Mouse (Mus musculus): ENCODE measurements around the gene Prkn.
A peak's percentile ranks its signal among the peaks of the same experiment; 100 is the strongest.

Prkn gene

DNA sequence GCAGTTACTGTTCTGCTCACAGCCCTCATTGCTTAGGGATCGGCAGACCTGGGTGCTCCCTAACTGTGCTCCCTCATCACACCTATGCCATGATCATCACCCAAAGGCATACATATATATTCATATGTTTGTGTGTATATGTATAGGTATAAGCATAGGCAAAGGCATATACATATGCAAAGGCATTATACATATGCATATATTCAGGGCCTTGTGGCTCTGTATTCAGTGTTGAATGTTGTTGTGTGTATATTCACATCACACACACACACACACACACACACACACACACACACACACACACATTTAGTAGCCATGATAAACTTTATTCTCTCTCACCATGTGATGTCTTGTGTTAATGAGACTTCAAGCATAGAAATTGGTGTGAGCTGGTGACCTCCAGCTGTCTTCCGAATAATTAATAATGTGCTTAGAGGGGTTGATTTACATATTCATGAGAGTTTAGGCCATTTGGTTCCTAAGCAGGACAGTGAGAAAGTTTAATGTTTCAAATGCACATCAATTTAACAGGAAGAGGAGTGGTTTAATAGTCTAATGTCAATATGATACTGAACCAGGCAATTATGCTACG lies 804.8 kb downstream of the Prkn start:
- no peak for DNase-seq (ENCODE audit: low spot score)

- no peak for DNase-seq (ENCODE audit: low spot score)
These were observed 816.2 kb downstream of the Prkn start for GRCm38 (mm10) chr17:11656397-11656796.

- DNase-seq (ENCODE audit: low spot score): no peak
These were observed 816.7 kb downstream of the Prkn start for GRCm38 (mm10) chr17:11656878-11657277.

GRCm38 (mm10) chr17:11661898-11662297 lies 821.7 kb downstream of the Prkn start:
- DNase-seq (ENCODE audit: low spot score): no peak

- no peak for DNase-seq (ENCODE audit: low spot score)
These were observed 823.3 kb downstream of the Prkn start for GRCm38 (mm10) chr17:11663437-11663836.

GRCm38 (mm10) chr17:11664610-11665345 lies 824.6 kb downstream of the Prkn start:
- peak; percentile 67 for DNase-seq (ENCODE audit: low spot score)

DNA sequence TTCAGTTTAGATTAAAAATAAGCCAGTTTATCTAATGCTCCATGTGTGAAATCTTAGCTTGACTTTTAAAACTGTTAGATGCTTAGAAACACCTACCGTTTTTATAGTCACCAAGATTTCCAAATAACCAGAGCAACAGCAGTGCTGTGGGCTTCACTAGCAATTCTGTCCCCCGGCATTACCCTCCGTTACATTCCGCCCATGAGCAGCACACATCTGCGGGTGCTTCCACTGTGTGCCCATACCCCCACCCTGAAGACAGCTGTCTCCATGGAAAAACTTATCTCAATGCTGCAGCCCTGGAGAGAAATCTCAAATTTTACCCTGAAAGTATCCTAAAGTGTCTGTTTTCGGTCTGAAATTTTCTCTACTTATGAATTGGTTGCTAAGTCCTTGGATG lies 839.5 kb downstream of the Prkn start:
- no peak for DNase-seq (ENCODE audit: low spot score)

- DNase-seq (ENCODE audit: low spot score): no peak
These were observed 840.3 kb downstream of the Prkn start for GRCm38 (mm10) chr17:11680456-11680855.

DNA sequence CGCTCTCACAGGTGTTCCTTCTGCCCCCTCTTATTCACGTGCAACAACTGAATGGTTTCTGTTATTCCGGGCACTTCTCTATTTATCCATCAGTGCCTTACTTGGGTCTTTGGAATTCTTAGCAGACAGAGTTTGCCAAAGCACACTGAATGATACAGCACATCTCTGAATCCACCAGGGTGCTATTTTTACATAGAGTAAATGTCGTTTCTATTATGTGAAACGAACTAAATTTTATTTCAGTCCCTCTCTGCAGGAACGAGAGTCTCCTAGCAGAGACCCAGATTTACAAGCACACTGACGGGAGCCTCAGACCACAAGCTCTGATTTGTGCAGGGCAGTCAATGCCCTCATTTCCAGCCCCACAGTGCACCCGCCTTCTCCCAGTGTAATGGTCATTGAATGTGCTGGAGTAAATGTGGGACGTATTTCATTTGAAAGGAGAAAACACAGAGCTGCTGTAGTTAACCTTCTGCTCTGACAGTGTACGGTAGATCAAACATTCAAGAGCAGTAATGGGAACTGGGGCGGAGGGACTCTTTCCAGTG lies 841.7 kb downstream of the Prkn start:
- DNase-seq (ENCODE audit: low spot score): no peak

- DNase-seq (ENCODE audit: low spot score): no peak
These were observed 864.8 kb downstream of the Prkn start for GRCm38 (mm10) chr17:11705005-11705404.

DNA sequence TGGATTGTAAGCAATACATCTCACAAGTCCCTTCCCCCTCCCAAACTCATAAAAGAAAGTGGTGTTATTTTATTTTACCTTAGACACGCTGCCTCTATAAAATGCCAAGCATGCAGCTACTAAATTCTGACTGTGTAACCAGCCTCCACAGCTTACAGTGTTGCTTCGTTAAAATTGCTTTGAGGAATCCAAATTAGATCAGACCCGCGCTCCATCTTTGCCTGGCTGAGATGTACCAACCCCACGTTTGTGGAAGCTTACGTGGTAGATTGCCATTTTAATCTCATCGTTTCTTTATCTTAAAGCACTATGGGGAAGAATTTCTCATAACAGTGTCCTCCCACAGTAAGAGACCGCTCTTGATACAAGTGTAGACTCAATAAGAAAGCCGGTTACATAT lies 865.6 kb downstream of the Prkn start:
- DNase-seq (ENCODE audit: low spot score): no peak

DNA sequence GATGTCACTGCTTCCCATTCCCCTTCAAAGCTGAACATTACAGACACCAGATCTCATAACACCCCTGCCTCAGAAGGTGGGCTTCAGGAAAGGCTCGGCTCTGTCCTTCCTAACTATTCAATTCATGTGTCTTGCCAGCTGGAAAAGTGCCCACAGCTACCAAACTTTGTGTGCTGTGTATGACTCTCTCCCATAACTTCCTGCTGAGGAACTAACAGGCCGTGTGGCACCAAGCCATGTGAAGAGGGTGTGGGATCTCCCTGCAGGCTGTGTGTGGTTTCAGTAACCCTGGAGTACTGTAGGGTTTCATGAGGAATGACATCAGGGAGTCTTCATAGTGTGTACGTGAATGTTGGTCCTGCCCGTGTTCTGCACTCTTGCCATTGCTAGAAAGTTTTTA lies 871.9 kb downstream of the Prkn start:
- DNase-seq (ENCODE audit: low spot score): no peak

DNA sequence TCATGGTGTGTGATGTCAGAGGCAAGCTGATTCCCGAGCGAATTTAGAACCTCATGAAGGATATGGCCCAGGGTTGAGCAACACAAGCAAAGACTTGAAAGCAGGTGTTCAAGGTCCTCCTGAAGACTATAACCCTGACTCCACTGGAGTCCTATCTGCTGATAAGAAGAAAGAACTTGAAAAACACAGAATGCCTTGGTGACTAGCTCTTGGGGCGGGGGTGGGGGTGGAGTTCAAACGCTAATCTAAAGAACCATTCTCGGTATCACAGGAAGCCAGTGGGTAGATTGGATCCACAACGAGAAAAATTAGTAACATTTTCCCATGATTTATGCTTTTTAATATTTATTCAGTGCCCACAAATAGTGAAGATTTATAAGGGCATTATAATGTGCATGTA lies 879.6 kb downstream of the Prkn start:
- DNase-seq (ENCODE audit: low spot score): no peak

- no peak for DNase-seq (ENCODE audit: low spot score)
These were observed 881.7 kb downstream of the Prkn start for GRCm38 (mm10) chr17:11721906-11722305.

- DNase-seq (ENCODE audit: low spot score): no peak
These were observed 882.3 kb downstream of the Prkn start for GRCm38 (mm10) chr17:11722478-11722877.

- DNase-seq (ENCODE audit: low spot score): no peak
These were observed 884.0 kb downstream of the Prkn start for GRCm38 (mm10) chr17:11724135-11724534.

- no peak for DNase-seq (ENCODE audit: low spot score)
These were observed 886.9 kb downstream of the Prkn start for GRCm38 (mm10) chr17:11727101-11727500.

GRCm38 (mm10) chr17:11728294-11728693 lies 888.1 kb downstream of the Prkn start:
- DNase-seq (ENCODE audit: low spot score): no peak

DNA sequence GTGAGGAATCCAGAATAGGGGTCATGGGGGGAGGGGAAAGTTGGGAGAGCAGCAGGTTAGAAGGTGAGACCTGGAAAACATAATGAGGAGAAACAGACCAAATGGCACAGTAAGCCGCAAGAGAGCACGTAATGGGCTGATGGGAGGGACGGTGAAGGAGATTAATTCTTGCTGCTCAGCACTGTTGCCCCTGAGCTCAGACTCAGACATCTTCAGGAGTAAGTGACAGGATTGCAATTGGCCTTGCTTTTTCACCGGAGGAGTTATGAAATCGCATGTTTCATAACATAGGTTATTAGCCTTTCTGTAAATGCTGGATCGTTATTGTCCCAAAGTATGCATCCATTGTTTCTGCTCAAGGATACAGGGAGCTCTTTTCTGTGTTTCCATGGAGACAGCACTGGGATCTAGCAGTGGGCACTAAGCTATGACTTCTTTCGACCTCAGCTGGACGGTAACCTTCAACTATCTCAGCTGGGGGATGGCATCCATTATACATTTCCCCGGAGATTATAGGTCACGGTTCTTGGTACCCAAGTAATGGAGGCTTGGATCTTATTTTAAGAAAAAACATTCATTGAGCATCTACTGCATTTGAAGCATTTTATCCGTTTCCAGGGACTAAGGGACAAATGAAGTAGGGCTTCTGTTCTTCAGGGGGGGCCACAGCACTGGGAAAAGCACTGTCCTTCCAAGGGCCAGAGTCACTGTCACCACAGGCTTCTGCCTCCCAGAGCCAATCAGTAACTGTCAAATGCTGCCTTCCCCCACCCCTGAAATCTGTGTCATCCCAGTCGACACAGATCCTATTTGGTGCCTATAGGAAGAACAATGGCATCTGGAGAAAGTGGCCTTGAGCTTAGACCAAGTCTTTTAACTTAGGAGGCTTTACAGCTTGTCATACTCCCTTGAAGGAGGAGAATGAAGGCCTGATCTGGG lies 890.7 kb downstream of the Prkn start:
- DNase-seq (ENCODE audit: low spot score): peak; percentile 24

DNA sequence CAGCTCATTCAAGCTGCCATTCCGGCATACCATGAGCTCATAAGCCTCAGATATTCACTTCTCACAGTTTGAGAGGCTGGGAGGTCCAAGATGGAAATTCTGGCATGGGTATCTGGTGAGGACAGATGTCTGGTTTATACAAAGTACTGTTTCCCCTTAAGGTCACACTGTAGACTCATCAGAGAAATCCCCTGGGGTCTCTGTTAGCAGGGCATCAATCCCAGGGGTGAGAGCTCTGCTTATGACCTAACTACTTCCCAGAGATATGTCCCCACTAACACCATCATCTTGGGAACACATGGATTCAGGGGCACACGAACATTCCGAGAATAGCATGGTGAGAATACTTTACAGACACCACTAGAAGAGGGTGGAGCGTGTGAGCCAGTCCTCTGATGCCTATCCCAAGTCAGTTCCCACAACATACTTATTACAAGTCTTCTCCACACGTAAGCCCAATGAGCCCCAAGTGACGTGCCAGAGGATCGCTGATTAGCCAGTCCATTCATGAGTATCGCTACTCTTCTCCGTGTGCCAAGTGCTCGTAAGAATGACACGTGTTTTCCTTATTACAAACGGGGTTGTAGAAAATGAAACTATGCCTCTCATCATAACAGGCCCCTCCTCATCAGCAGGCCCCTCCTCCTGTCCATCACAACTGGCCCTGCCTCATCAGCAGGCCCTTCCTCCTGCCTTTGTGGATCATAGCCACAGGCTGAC lies 895.1 kb downstream of the Prkn start:
- DNase-seq (ENCODE audit: low spot score): no peak

GRCm38 (mm10) chr17:11736531-11736930 lies 896.3 kb downstream of the Prkn start:
- DNase-seq (ENCODE audit: low spot score): no peak

DNA sequence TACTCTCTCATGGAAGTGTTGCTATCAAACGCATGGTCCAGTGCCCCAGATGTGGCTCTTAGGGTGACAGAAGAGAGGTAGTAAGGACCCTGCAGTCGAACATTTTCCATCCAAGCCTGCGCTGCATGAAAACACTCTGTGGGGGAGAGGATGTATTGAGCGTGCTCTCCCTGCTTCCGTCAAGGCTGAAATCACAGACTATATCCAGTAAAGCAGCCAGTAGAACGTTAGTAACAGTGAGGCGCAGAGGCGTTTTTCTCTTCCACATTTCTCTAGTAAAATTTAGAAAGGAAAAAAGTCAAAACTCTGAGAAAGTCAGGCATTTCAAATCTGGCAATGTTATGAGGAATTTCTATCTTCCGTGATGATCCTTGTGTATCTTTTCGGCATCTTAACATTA lies 897.7 kb downstream of the Prkn start:
- no peak for DNase-seq (ENCODE audit: low spot score)
